Mouse (Mus musculus) spleen, adult 12 weeks (tissue): ENCODE results near the gene Rcan2.
A peak's percentile ranks its signal among the peaks of the same experiment; 100 is the strongest.
"Not testable (repeated sequence)": the region's sequence is repeated elsewhere in the genome, so short reads cannot be mapped to it uniquely, and the experiment has no call there.

Experiments
- DNase-seq: peaks from one replicate; pipeline ENCODE4 v3.0.0; 2022; ENCODE audit warnings: low spot score

The Rcan2 gene

GRCm38 (mm10) chr17:43825411-43825785 is 24.2 kb downstream of the Rcan2 start:
- not testable (repeated sequence) for DNase-seq

- no peak for DNase-seq
Observed at GRCm38 (mm10) chr17:43827261-43827660, 26.1 kb downstream of the Rcan2 start.

- DNase-seq: no peak
Observed at GRCm38 (mm10) chr17:43832401-43833124, 31.4 kb downstream of the Rcan2 start.

DNA sequence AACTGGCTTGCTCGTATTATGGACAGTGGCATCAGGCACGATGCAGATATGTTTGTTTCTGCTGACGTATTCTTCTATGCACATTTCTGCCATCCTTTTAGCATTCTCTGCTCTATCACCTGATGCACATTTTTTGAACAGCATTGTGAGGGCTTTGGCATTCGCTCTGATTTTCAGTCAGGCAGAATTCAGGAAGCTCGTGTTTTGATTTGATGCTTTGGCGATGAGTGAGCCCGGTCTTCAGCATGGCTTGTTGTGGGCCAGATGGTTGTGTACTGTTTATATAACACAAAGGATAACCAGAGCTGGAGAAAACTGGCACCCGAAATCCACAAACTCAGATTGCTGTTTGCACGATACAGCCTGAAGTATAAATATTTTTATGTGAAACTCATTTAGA is 39.1 kb downstream of the Rcan2 start:
- no peak for DNase-seq

DNA sequence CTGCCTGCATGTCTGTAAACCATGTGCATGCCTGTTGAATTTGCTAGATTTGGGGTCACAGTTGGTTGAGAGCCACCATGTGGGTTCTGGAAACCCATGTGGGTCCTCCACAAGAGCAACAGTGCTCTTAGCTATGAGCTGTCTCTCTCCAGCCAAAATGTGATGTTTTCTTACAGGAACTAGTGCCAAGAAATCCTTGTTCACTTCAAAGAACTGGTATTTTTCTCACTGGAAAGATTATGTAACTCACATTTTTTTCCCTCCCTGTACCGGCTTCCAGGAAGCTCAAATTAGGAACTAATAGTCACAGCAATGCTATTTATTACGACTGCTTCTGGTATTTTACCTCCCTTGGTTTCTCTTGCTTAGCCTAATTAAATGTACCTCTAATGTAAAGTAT is 45.6 kb downstream of the Rcan2 start:
- DNase-seq: no peak

GRCm38 (mm10) chr17:43848903-43849302 is 47.8 kb downstream of the Rcan2 start:
- no peak for DNase-seq

GRCm38 (mm10) chr17:43855132-43855531 is 54.0 kb downstream of the Rcan2 start:
- DNase-seq: no peak

DNA sequence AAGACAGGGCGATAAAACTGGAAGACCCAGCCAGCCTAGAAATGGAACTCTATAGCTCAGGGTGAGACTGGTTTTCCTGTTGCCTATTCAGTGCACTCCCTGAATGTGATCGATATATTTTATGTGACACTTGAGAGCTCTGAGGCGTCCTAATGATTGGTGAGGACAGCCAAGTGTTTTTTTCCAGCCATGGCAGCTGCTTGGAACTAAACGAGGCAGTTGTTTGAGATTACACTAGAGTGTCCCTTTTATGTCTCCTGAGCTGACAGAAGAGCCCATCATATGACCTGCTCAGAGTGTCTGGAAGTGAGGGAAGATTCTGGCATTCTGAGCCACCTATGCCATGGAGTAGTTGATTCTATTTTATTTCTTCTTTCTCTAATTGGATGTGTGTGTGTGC is 54.9 kb downstream of the Rcan2 start:
- DNase-seq: no peak

DNA sequence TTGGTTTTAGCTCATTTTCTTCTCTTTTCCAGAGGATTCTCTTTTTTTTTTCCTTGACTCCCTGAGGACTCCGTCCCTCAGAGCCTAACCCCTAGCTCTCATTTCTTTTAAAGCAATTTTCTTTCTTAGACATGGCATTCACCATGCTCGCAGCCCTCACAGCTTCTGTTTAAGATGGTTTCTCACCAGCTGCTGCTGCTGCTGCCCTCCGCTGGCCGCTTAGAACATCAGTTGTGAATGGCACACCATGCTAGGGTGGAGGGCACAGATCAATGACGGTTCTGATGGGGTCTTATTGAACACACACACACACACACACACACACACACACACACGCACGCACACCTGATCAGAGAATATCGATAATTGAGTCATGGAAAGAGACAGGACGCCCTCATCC is 67.7 kb downstream of the Rcan2 start:
- no peak for DNase-seq

DNA sequence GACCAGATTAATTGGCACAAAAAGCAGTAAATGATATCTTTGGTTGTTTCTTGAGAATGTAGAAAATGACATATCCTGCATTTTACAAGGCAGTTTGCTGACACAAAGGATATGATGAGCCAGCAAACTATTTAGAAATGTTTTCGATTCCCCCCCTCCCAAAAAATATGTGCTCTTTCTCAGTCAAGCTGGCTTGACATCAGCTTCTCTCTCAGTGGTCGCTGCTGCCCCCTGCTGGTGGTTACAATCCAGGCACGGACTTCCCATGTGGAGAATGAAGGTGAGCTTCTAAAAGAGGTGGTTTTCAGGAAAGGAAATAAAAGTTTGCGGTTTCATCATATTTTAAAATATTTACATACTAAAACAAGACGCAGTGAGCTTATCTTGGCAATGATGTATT is 68.5 kb downstream of the Rcan2 start:
- DNase-seq: peak; percentile 11

GRCm38 (mm10) chr17:43874417-43874816 is 73.3 kb downstream of the Rcan2 start:
- DNase-seq: no peak

GRCm38 (mm10) chr17:43877425-43877824 is 76.3 kb downstream of the Rcan2 start:
- no peak for DNase-seq

- no peak for DNase-seq
Observed at GRCm38 (mm10) chr17:43883016-43883415, 81.9 kb downstream of the Rcan2 start.

GRCm38 (mm10) chr17:43886262-43886661 is 85.1 kb downstream of the Rcan2 start:
- DNase-seq: no peak

GRCm38 (mm10) chr17:43887931-43888330 is 86.8 kb downstream of the Rcan2 start:
- no peak for DNase-seq

GRCm38 (mm10) chr17:43897346-43897745 is 96.2 kb downstream of the Rcan2 start:
- no peak for DNase-seq

DNA sequence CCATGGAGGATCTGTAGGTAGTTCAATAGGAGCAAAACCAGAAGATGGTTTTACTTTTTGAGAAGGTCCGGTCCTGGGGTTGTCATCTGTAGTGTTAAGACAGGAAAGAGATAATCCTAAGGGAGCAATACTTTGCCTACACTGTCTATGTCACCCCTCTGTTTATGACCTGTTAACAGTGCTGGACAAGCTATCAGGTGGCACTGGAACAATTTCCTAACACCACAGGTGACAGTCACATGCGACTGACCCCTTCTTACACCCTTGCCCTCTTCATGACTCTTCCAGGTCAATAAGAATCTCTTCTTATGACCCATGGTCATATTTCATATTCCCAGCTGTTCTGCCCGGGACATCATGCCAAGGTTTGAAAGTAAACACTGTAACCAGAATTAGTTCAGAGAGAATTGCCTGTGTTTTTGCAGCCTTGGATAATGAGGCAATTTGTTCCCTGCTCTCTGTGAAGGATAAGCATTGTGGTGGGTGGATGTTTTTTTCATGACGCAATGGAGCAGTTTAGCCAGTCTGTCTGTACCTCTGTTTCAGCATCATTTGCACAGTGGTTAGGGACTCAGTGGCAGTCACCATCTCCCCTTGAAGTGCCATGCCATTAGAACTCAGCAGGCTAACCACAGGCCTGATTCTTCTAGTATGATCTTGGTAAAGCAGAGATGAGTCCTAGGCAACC is 98.4 kb downstream of the Rcan2 start:
- no peak for DNase-seq

DNA sequence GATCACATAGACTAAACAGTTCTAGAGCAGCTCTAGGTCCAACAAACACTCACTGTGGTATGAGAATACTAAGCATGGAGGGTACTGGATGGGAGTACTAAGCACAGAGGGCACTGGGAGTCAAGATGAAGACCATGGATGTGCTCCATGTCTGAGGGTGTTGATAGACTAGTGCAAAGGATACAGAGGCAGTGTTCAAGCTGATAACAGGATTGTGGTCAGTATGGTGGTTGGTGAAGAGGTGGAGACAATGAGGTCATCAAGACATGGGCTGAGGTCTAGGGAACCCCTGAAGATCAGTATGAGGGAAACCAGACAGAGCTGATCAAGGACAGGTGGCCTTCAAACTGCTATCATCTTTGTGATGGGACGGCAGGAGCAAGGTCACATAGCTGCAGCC is 99.0 kb downstream of the Rcan2 start:
- DNase-seq: no peak

GRCm38 (mm10) chr17:43901474-43901873 is 100.3 kb downstream of the Rcan2 start:
- no peak for DNase-seq

DNA sequence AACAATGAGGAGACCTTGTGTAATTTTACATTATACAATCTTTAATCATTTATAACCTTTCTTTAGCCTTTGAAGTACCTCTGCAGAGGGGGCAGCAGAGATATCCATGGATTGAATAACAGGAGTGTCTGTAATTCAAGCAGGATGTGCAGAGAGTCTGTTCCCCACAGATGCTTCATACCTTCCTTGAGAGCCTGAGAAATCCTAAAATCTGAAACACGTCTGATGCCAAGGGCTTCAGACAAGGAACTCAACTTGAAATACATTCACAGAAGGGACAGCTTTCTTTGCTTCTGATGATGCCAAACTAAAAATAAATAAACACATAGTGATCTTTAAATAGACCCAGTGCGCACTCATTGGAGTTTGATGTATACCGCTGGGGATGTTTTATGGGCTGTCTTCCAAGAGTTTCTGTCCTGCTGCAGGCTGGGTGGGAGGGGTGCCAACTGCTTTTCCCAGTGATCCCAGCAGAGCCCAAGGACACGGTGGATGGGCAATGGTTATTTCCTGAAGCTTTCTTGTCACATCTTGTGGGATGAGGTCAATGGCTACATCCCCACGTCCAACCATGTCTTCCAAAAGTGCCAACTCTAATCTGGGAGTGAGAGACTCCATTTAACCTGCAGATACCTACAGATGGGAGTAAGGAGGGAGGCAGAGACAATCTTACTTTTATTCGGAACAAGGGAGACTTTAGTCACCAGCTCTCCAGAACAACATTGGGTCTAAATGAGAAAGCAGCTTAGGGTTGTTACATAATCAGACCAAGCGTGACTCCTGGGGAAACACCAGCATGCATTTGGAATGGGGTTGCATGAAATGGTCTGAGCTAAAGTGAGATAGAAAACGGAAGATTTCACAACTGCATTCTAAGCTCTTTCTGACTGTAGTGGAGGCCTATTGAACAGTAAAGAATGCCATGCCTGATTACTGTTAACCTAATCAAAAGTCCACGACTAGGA is 102.9 kb downstream of the Rcan2 start:
- no peak for DNase-seq

DNA sequence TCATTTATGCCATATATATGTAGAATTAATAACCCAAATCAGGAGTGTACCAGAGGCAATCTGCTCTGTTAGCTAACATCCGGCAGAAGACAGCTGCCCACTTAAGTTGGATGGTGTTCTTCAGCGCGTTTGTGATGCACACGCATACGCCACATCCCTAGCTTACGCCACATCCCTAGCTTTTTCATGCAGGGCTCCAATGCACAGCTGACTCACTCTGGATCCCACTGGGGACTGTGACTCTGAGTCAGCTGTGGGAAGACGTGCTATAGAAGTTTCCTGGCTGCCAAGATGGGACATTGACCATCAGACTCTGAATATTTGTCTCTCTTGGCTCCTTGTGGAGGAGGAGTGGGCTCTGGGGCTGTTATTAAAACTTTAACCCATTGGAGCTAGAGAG is 103.7 kb downstream of the Rcan2 start:
- DNase-seq: no peak

GRCm38 (mm10) chr17:43906728-43907127 is 105.6 kb downstream of the Rcan2 start:
- no peak for DNase-seq

- DNase-seq: no peak
Observed at GRCm38 (mm10) chr17:43916128-43916527, 115.0 kb downstream of the Rcan2 start.
